Mouse (Mus musculus) MEL (cell line): ENCODE measurements around the gene Gabbr2. TPM values are rescaled to one million over a fixed set of nuclear protein-coding genes. Genes with fewer than 3 reads are reported as not detected.
"Not testable (repeated sequence)": the region's sequence is repeated elsewhere in the genome, so short reads cannot be mapped to it uniquely, and the experiment has no call there.

Experiments
- DNase-seq: peaks from one replicate; pipeline ENCODE4 v3.0.0; 2011; ENCODE audit warnings: low read depth, low spot score
- H3K27ac ChIP-seq: 2 replicates; pipeline ENCODE4 v1.5.1; 2012; ENCODE audit warnings: low read depth, mild to moderate bottlenecking, control low read depth, low read length, moderate library complexity; ENCODE audit not compliant: control insufficient read depth
- H3K27me3 ChIP-seq, 2 experiments: fragments of 150-350 bp in 1 of 2; sonication (generic) in 1 of 2; 2 replicates each; pipeline ENCODE4 v1.6.1; 2012; ENCODE audit warnings: low read length in 2 of 2, mild to moderate bottlenecking in 2 of 2, improper control_type of control experiment in 1 of 2, moderate library complexity in 1 of 2; ENCODE audit not compliant: insufficient read depth in 2 of 2, control insufficient read depth in 1 of 2
- H3K36me3 ChIP-seq, 2 experiments: 2 replicates each; pipeline ENCODE4 v1.6.1; 2012 to 2014; ENCODE audit warnings: low read length in 2 of 2, improper control_type of control experiment in 1 of 2, inconsistent platforms in 1 of 2, mild to moderate bottlenecking in 1 of 2; ENCODE audit not compliant: insufficient read depth in 2 of 2, control insufficient read depth in 1 of 2
- H3K4me1 ChIP-seq, 2 experiments: fragments of 150-350 bp in 1 of 2; sonication (generic) in 1 of 2; 2 replicates each; pipeline ENCODE4 v1.6.1; 2012; ENCODE audit warnings: low read length in 2 of 2, improper control_type of control experiment in 1 of 2, mild to moderate bottlenecking in 1 of 2; ENCODE audit not compliant: insufficient read depth in 2 of 2, control insufficient read depth in 1 of 2
- H3K4me3 ChIP-seq, 2 experiments: fragments of 150-350 bp in 1 of 2; sonication (generic) in 1 of 2; 2 replicates each; pipeline ENCODE4 v1.5.1; 2012; ENCODE audit warnings: low read depth in 2 of 2, low read length in 2 of 2, mild to moderate bottlenecking in 2 of 2, moderate library complexity in 2 of 2, control low read depth in 1 of 2, improper control_type of control experiment in 1 of 2; ENCODE audit not compliant: control insufficient read depth in 1 of 2, insufficient read depth in 1 of 2
- H3K79me2 ChIP-seq: 2 replicates; pipeline ENCODE4 v1.6.1; 2012; ENCODE audit warnings: mild to moderate bottlenecking, low read length, moderate library complexity; ENCODE audit not compliant: control insufficient read depth, poor library complexity, insufficient read depth
- H3K9ac ChIP-seq: 2 replicates; pipeline ENCODE4 v1.6.1; 2012; ENCODE audit warnings: low read depth, mild to moderate bottlenecking, control low read depth, low read length, moderate library complexity; ENCODE audit not compliant: control insufficient read depth, poor library complexity, severe bottlenecking
- H3K9me3 ChIP-seq: fragments of 150-350 bp; sonication (generic); replicated peaks from 2 replicates; pipeline ENCODE4 v1.6.1; 2012; ENCODE audit warnings: mild to moderate bottlenecking, low read length, improper control_type of control experiment, moderate library complexity; ENCODE audit not compliant: insufficient read depth
- CHD2 ChIP-seq: IDR thresholded peaks from 2 replicates; pipeline ENCODE4 v1.6.1; 2011; ENCODE audit warnings: low read length, improper control_type of control experiment
- E2F4 ChIP-seq: IDR thresholded peaks from 2 replicates; pipeline ENCODE4 v1.6.1; 2011; ENCODE audit warnings: low read depth, low read length, improper control_type of control experiment, borderline replicate concordance
- ETS1 ChIP-seq: IDR thresholded peaks from 2 replicates; pipeline ENCODE4 v1.6.1; 2012; ENCODE audit warnings: low read depth, mild to moderate bottlenecking, inconsistent platforms, low read length, improper control_type of control experiment, moderate library complexity
- GABPA ChIP-seq: IDR thresholded peaks from 2 replicates; pipeline ENCODE4 v1.6.1; 2012; ENCODE audit warnings: low read depth, mild to moderate bottlenecking, inconsistent platforms, low read length, improper control_type of control experiment, moderate library complexity
- GATA1 ChIP-seq: IDR thresholded peaks from 2 replicates; pipeline ENCODE4 v1.6.1; 2011; ENCODE audit warnings: low read depth, low read length, improper control_type of control experiment
- KAT2A ChIP-seq: conservative IDR thresholded peaks from 2 replicates; pipeline ENCODE4 v1.6.1; 2012; ENCODE audit warnings: low read depth, low read length, improper control_type of control experiment, inconsistent platforms
- MXI1 ChIP-seq: IDR thresholded peaks from 2 replicates; pipeline ENCODE4 v1.6.1; 2011; ENCODE audit warnings: mild to moderate bottlenecking, low read depth, low read length, improper control_type of control experiment
- POLR2A ChIP-seq, 2 experiments: IDR thresholded peaks; 2 replicates each; pipeline ENCODE4 v1.6.1; 2011 to 2012; ENCODE audit warnings: low read length in 2 of 2, mild to moderate bottlenecking in 2 of 2, control low read depth in 1 of 2, improper control_type of control experiment in 1 of 2, low read depth in 1 of 2, moderate library complexity in 1 of 2; ENCODE audit not compliant: control insufficient read depth in 1 of 2, insufficient read depth in 1 of 2, poor library complexity in 1 of 2
- POLR2AphosphoS5 ChIP-seq: IDR thresholded peaks from 2 replicates; pipeline ENCODE4 v1.6.1; 2012; ENCODE audit warnings: low read depth, borderline replicate concordance, mild to moderate bottlenecking, inconsistent platforms, low read length, moderate library complexity, mixed read lengths
- RCOR1 ChIP-seq: IDR thresholded peaks from 2 replicates; pipeline ENCODE4 v1.6.1; 2012; ENCODE audit warnings: low read depth, mild to moderate bottlenecking, inconsistent platforms, low read length, improper control_type of control experiment
- SIN3A ChIP-seq: IDR thresholded peaks from 2 replicates; pipeline ENCODE4 v1.6.1; 2012; ENCODE audit warnings: low read length, improper control_type of control experiment, inconsistent platforms
- SMC3 ChIP-seq: IDR thresholded peaks from 2 replicates; pipeline ENCODE4 v1.6.1; 2011; ENCODE audit warnings: low read depth, low read length, improper control_type of control experiment
- TAL1 ChIP-seq: IDR thresholded peaks from 2 replicates; pipeline ENCODE4 v1.6.1; 2012; ENCODE audit warnings: mild to moderate bottlenecking, inconsistent platforms, low read length, moderate library complexity, mixed read lengths
- TCF12 ChIP-seq: IDR thresholded peaks from 2 replicates; pipeline ENCODE4 v1.6.1; 2014; ENCODE audit warnings: low read depth, mild to moderate bottlenecking, inconsistent platforms, low read length, improper control_type of control experiment, moderate library complexity
- USF1 ChIP-seq: IDR thresholded peaks from 2 replicates; pipeline ENCODE4 v1.6.1; 2014; ENCODE audit warnings: low read depth, mild to moderate bottlenecking, inconsistent platforms, low read length, improper control_type of control experiment, moderate library complexity
- USF2 ChIP-seq, 2 experiments: IDR thresholded peaks; 2 replicates each; pipeline ENCODE4 v1.6.1; 2011 to 2012; ENCODE audit warnings: improper control_type of control experiment in 2 of 2, low read length in 2 of 2, borderline replicate concordance in 1 of 2, inconsistent platforms in 1 of 2, low read depth in 1 of 2, mild to moderate bottlenecking in 1 of 2; ENCODE audit not compliant: insufficient read depth in 1 of 2
- ZKSCAN1 ChIP-seq: IDR thresholded peaks from 2 replicates; pipeline ENCODE4 v1.6.1; 2012; ENCODE audit warnings: low read depth, mild to moderate bottlenecking, inconsistent platforms, low read length, improper control_type of control experiment, moderate library complexity
- ZNF384 ChIP-seq: IDR thresholded peaks from 2 replicates; pipeline ENCODE4 v1.6.1; 2012; ENCODE audit warnings: low read depth, mild to moderate bottlenecking, inconsistent platforms, low read length, improper control_type of control experiment
- polyA plus RNA-seq, 2 experiments: library from polyadenylated mRNA; stranded (reverse) in 1 of 2; unstranded in 1 of 2; fragments of >175 nt in 1 of 2; fragments of >200 nt in 1 of 2; gene quantifications; 2 replicates each; pipeline versions ENCODE4 v1.2.1 to v1.2.4; 2012; ENCODE audit warnings: low replicate concordance in 2 of 2, low read depth in 1 of 2; ENCODE audit not compliant: insufficient read length in 2 of 2, insufficient read depth in 1 of 2, missing spikeins in 1 of 2
- total RNA-seq: library from RNA; depleted of rRNA; stranded (reverse); fragments of 300-350 nt; gene quantifications from 2 replicates; pipeline ENCODE4 v1.2.3, GENCODE M21; 2012

Gene Gabbr2
- total and polyA plus RNA-seq, 3 experiments, result not detected

GRCm38 (mm10) chr4:46635702-46636430, 355.8 kb downstream of the Gabbr2 start:
- Histone ChIP-seq H3K9me3 (no peaks in the 10 kb centered on the region), H3K9ac (no peak overlapping the region), H3K27ac (no peak overlapping the region), H3K79me2 (no peaks in the 10 kb centered on the region), H3K27me3 (peaks cover 3 to 8% of the 10 kb centered on the region in 2 experiments; a peak in 3 of 4 replicates), H3K4me3 (no peak overlapping the region), H3K36me3 (no peaks in the 10 kb centered on the region), H3K4me1 (no peaks in the 10 kb centered on the region; a peak in 1 of 4 replicates)
- no peak for TF ChIP-seq USF1
- no peak for TF ChIP-seq SIN3A
- TF ChIP-seq USF2 (IDR thresholded peaks at IDR 0.05; ENCODE audit: borderline replicate concordance in 1 of 2, insufficient read depth in 1 of 2, low read depth in 1 of 2, low read length in 2 of 2), result no peak
- no peak for TF ChIP-seq ZKSCAN1
- no peak for TF ChIP-seq SMC3
- TF ChIP-seq GABPA, result no peak
- no peak for DNase-seq

DNA sequence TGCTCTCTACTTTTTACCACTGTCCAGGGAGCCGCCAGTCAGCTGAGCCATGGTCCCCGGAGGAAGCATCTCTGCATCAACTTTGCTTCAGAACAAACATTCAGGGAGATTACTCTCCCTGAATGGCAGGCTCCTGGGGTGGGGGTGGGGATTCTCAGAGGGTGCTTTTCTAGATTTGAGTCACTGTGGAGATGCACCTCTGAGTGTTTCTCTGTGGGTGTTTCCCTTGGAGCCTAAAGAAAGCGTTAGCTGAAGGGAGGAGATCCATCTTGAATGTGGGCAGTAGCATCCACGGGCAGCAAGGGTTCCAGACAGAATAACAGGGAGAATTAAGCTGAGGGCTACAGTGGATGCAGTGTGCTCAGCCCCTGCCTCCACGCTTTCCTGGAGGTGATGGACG, 356.8 kb downstream of the Gabbr2 start:
- no peaks in the 10 kb centered on the region; a peak in 1 of 4 replicates for H3K4me1 ChIP-seq
- no peak for DNase-seq
- H3K79me2 ChIP-seq, result no peaks in the 10 kb centered on the region
- H3K36me3 ChIP-seq, result no peaks in the 10 kb centered on the region
- H3K9me3 ChIP-seq, result no peaks in the 10 kb centered on the region
- no peak overlapping the region for H3K27ac ChIP-seq
- H3K9ac ChIP-seq, result no peak overlapping the region
- no peak for TF ChIP-seq TCF12
- H3K27me3 ChIP-seq, result peaks cover 3 to 8% of the 10 kb centered on the region in 2 experiments; a peak in 3 of 4 replicates
- H3K4me3 ChIP-seq, result no peak overlapping the region

GRCm38 (mm10) chr4:46633565-46633964, 358.1 kb downstream of the Gabbr2 start:
- H3K27ac ChIP-seq, result not testable (repeated sequence)

DNA sequence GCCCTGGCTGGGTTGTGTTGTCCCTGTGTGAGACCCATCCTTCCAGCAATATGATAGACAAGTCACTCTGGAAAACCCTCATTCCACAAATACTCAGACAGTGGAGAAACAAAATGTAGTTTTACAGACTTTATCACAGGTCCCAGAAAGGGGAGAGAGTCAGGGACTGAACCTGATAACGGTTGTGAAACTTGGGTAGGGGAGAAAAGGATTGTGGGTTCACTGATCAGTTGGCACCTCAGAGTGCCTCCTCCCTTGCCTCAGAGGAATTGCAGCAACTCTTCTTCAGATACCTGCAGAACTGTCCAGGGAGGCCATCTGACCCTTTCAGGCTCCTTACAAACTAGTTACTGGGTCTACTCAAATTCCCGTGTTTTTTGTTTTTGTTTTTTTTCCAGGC, 359.2 kb downstream of the Gabbr2 start:
- no peaks in the 10 kb centered on the region for H3K9me3 ChIP-seq
- DNase-seq, result peak; percentile 50
- H3K4me3 ChIP-seq, result no peak overlapping the region
- peaks cover 0 to under 1% of the 10 kb centered on the region in 2 experiments; a peak in 2 of 4 replicates for H3K27me3 ChIP-seq
- H3K36me3 ChIP-seq, result no peaks in the 10 kb centered on the region
- H3K9ac ChIP-seq, result no peak overlapping the region
- no peak overlapping the region for H3K27ac ChIP-seq
- no peaks in the 10 kb centered on the region; a peak in 1 of 4 replicates for H3K4me1 ChIP-seq
- no peaks in the 10 kb centered on the region for H3K79me2 ChIP-seq
- TF ChIP-seq POLR2AphosphoS5, result no peak
- no peak for TF ChIP-seq E2F4
- TF ChIP-seq GATA1, result peak; percentile 48; the same call in 1 of the 2 replicates
- 0 out of 2 replicates have a peak, but pooled peaks have one; percentile 16 for TF ChIP-seq ETS1
- no peak for TF ChIP-seq POLR2A (IDR thresholded peaks at IDR 0.05; ENCODE audit: control insufficient read depth in 1 of 2, insufficient read depth in 1 of 2, low read depth in 1 of 2, low read length in 2 of 2, poor library complexity in 1 of 2)
- no peak for TF ChIP-seq USF2 (IDR thresholded peaks at IDR 0.05; ENCODE audit: borderline replicate concordance in 1 of 2, insufficient read depth in 1 of 2, low read depth in 1 of 2, low read length in 2 of 2)
- no peak for TF ChIP-seq KAT2A
- TF ChIP-seq TCF12, result peak; percentile 48; the same call in 1 of the 2 replicates
- TF ChIP-seq MXI1, result no peak
- TF ChIP-seq RCOR1, result 0 out of 2 replicates have a peak, but pooled peaks have one; percentile 19
- no peak for TF ChIP-seq SIN3A
- peak; percentile 38 for TF ChIP-seq TAL1
- TF ChIP-seq ZNF384, result no peak
- TF ChIP-seq CHD2, result no peak

More at GRCm38 (mm10) chr4:46633565-46633964, 358.1 kb downstream of the Gabbr2 start:
- not testable (repeated sequence) for DNase-seq, H3K9me3 ChIP-seq, H3K4me3 ChIP-seq, H3K9ac ChIP-seq, H3K27me3 ChIP-seq, H3K36me3 ChIP-seq, H3K4me1 ChIP-seq, H3K79me2 ChIP-seq
